Mouse (Mus musculus): ENCODE data around the gene Abhd8.

DNA sequence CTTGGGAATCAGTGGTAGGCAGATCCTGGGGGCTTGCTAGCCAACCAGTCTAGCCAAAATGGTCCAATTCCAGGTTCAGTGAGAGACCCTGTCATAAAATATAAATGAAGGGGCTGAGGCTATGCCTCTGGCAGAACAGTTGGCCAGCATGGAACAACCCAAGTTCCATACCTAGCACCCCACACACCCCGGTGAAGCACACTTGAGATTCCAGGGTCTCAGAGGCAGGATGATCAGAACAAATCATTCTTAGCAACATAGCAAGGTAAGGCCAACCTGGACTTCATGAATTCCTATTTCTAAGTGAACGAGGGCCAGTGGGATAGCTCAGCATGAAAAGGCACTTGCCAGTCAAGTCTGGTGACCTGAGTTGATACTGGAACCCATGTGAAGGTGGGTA is 3.7 kb upstream of the Abhd8 start:
- TF ChIP-seq CTCF (IDR thresholded peaks at IDR 0.05; ENCODE audit: extremely low read depth, insufficient read depth, low read length) (no peak), POLR2A (IDR thresholded peaks at IDR 0.05; ENCODE audit: extremely low read depth, insufficient read depth, low read length) (no peak)
